Mouse (Mus musculus) embryonic facial prominence, embryonic 13.5 days (tissue): ENCODE measurements at regions not wholly inside any gene's neighbourhood (a gene's known extent, or its start where the extent isn't known, plus 50 kb on each side); places are given as distances from the start of the nearest gene placed in this dataset.

Experiments
- ATAC-seq: fragments of 200-750 bp; cut with Nextera tagmentation; 2 replicates; pipeline ENCODE4 v1.8.0; 2017; ENCODE audit warnings: low read depth; ENCODE audit not compliant: insufficient number of reproducible peaks, insufficient read depth, low FRiP score, low TSS enrichment
- H3K27ac ChIP-seq: fragments of 300-500 bp; sonication (generic); 2 replicates; pipeline ENCODE4 v1.5.1; 2015; ENCODE audit warnings: moderate library complexity, mild to moderate bottlenecking, inconsistent platforms
- H3K27me3 ChIP-seq: fragments of 300-500 bp; sonication (generic); 2 replicates; pipeline ENCODE4 v1.6.1; 2015; ENCODE audit warnings: mild to moderate bottlenecking, inconsistent platforms
- H3K36me3 ChIP-seq: fragments of 300-500 bp; sonication (generic); 2 replicates; pipeline ENCODE4 v1.6.1; 2015; ENCODE audit warnings: mild to moderate bottlenecking, inconsistent platforms
- H3K4me1 ChIP-seq: fragments of 300-500 bp; sonication (generic); 2 replicates; pipeline ENCODE4 v1.6.1; 2015; ENCODE audit warnings: inconsistent platforms
- H3K4me2 ChIP-seq: fragments of 300-500 bp; sonication (generic); 2 replicates; pipeline ENCODE4 v1.6.1; 2015; ENCODE audit warnings: moderate library complexity, mild to moderate bottlenecking, inconsistent platforms
- H3K4me3 ChIP-seq: fragments of 300-500 bp; sonication (generic); 2 replicates; pipeline ENCODE4 v1.5.1; 2015; ENCODE audit warnings: mild to moderate bottlenecking, inconsistent platforms
- H3K9ac ChIP-seq: fragments of 300-500 bp; sonication (generic); 2 replicates; pipeline ENCODE4 v1.6.1; 2015; ENCODE audit warnings: mild to moderate bottlenecking, inconsistent platforms
- H3K9me3 ChIP-seq: fragments of 300-500 bp; sonication (generic); 2 replicates; pipeline ENCODE4 v1.6.1; 2016; ENCODE audit warnings: inconsistent platforms
- WGBS: fragments of 180-500 bp; shearing (Covaris S2); methylation state at CpG from one replicate; pipeline ENCODE4 v1.1.7; 2015; ENCODE audit warnings: mixed read lengths; 5-methylcytosine and 5-hydroxymethylcytosine counted together

DNA sequence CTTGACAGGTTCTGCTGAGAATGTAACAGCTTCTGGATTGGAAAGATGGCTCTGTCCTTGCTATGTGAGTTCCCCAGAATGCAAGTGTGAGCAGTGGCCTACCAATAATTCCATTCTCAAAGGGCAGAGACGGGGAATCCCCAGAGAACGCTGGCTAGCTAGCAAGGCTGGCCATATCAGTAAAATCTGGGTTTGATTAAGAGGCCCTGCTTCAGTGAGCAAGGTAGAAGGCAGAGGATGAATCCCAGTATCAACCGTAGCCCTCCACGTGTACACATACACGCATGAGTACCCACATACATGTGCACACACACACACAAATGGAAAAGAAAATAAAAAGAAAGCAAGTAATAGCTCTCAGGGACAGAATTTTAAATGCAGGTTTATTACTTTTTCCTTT, 55.3 kb downstream of the Tril start:
- Histone ChIP-seq H3K9ac (no peak overlapping the region), H3K4me3 (no peak overlapping the region), H3K4me1 (peaks cover 26% of the 10 kb centered on the region), H3K27me3 (no peaks in the 10 kb centered on the region), H3K4me2 (no peak overlapping the region), H3K27ac (no peak overlapping the region), H3K36me3 (no peaks in the 10 kb centered on the region), H3K9me3 (no peaks in the 10 kb centered on the region)
- WGBS, result 45% methylated on average over 5 of the region's 5 CpGs
- no peak for ATAC-seq

- no peak overlapping the region for H3K9ac ChIP-seq
- H3K36me3 ChIP-seq, result no peaks in the 10 kb centered on the region
- peak overlapping the region; percentile 57 for H3K27ac ChIP-seq
- H3K4me1 ChIP-seq, result peaks cover 33% of the 10 kb centered on the region
- ATAC-seq, result no peak
- WGBS, result 24% methylated on average over 9 of the region's 9 CpGs
- no peak overlapping the region for H3K4me3 ChIP-seq
- no peaks in the 10 kb centered on the region for H3K9me3 ChIP-seq
- H3K27me3 ChIP-seq, result no peaks in the 10 kb centered on the region
- peak overlapping the region; percentile 20 for H3K4me2 ChIP-seq
Measured at GRCm38 (mm10) chr6:53762586-53762985, 58.0 kb downstream of the Tril start.

GRCm38 (mm10) chr6:53760651-53761058, 60.0 kb downstream of the Tril start:
- Histone ChIP-seq H3K27me3 (no peaks in the 10 kb centered on the region), H3K9me3 (0 out of 2 replicates have a peak, but pooled peaks cover 2% of the 10 kb centered on the region), H3K9ac (no peak overlapping the region), H3K4me2 (no peak overlapping the region), H3K36me3 (no peaks in the 10 kb centered on the region), H3K4me3 (no peak overlapping the region), H3K27ac (peak overlapping the region; percentile 61), H3K4me1 (peaks cover 24% of the 10 kb centered on the region)
- 11% methylated on average over 6 of the region's 6 CpGs for WGBS
- peak; percentile 20; the same call in 1 of the 2 replicates for ATAC-seq

DNA sequence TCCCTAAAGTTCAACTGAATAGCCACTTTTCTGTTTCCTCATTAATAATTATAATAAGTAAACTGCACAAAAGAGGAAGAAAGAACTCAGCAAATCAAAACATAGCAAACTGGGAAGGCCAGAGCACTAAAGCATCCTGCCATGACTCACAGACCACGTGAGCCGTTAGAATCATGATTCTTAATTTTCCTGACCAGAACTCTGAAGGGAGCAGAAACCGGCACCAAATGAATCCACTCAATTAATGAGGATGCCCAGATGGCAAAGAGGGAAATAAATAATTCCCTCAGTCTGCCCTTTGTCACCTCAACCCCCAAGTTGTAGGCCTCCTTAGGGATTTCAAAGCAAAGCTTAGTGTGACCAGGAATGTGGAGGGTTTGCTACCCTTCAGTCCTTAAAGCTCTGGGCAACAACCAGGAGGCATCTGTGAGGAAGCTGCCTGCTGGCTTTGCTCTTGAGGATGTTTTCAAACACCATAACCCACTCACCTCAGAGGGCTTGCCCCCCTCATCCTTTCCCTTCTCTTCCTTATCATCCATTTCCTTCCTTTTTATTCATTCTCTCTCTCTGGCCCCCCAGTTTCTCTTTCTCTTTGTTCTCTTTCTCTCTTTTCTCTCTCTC, 60.8 kb downstream of the Tril start:
- H3K27ac ChIP-seq, result peak overlapping the region; percentile 7; the same call in 1 of the 2 replicates
- no peak for ATAC-seq
- H3K27me3 ChIP-seq, result no peaks in the 10 kb centered on the region
- 68% methylated on average over 3 of the region's 3 CpGs for WGBS
- peaks cover 19% of the 10 kb centered on the region for H3K4me1 ChIP-seq
- no peak overlapping the region for H3K4me2 ChIP-seq
- H3K4me3 ChIP-seq, result no peak overlapping the region
- 0 out of 2 replicates have a peak, but pooled peaks cover 2% of the 10 kb centered on the region for H3K9me3 ChIP-seq
- H3K9ac ChIP-seq, result no peak overlapping the region
- no peaks in the 10 kb centered on the region for H3K36me3 ChIP-seq

GRCm38 (mm10) chr6:53754366-53754765, 66.3 kb downstream of the Tril start:
- H3K27me3 ChIP-seq, result no peaks in the 10 kb centered on the region
- 0 out of 2 replicates have a peak, but pooled peaks cover 2% of the 10 kb centered on the region for H3K9me3 ChIP-seq
- H3K36me3 ChIP-seq, result no peaks in the 10 kb centered on the region
- WGBS, result 81% methylated on average over 3 of the region's 3 CpGs
- no peak overlapping the region for H3K9ac ChIP-seq
- H3K27ac ChIP-seq, result no peak overlapping the region
- H3K4me3 ChIP-seq, result no peak overlapping the region
- ATAC-seq, result no peak
- H3K4me2 ChIP-seq, result no peak overlapping the region
- no peaks in the 10 kb centered on the region for H3K4me1 ChIP-seq

GRCm38 (mm10) chr6:53750539-53750938, 70.1 kb downstream of the Tril start:
- H3K9ac ChIP-seq, result no peak overlapping the region
- H3K9me3 ChIP-seq, result no peaks in the 10 kb centered on the region
- no peak overlapping the region for H3K4me2 ChIP-seq
- WGBS, result 82% methylated on average over 6 of the region's 6 CpGs
- no peak overlapping the region for H3K27ac ChIP-seq
- no peaks in the 10 kb centered on the region for H3K4me1 ChIP-seq
- H3K27me3 ChIP-seq, result no peaks in the 10 kb centered on the region
- ATAC-seq, result no peak
- no peaks in the 10 kb centered on the region for H3K36me3 ChIP-seq
- H3K4me3 ChIP-seq, result no peak overlapping the region
